Mouse (Mus musculus): ENCODE data around the gene Rab5if. TPM values are rescaled to one million over a fixed set of nuclear protein-coding genes. Genes with fewer than 3 reads are reported as not detected.
"Not testable (repeated sequence)": the region's sequence is repeated elsewhere in the genome, so short reads cannot be mapped to it uniquely, and the experiment has no call there.

The Rab5if gene
- polyA plus RNA-seq, 1 experiment: 10.3 TPM

GRCm38 (mm10) chr2:156894496-156895265 lies 31.8 kb downstream of the Rab5if start:
- peaks cover 2% of the 10 kb centered on the region; the same call in 1 of the 2 replicates for H3K27me3 ChIP-seq (ENCODE audit: control insufficient read depth)
- H3K4me1 ChIP-seq (ENCODE audit: control insufficient read depth): peaks cover 43% of the 10 kb centered on the region
- TF ChIP-seq TAL1 (IDR thresholded peaks at IDR 0.05; ENCODE audit: low read length) (no peak; the same call in 2 of the 3 replicates), GATA1 (IDR thresholded peaks at IDR 0.05; ENCODE audit: low read length) (no peak)
- H3K36me3 ChIP-seq (ENCODE audit: control insufficient read depth): no peaks in the 10 kb centered on the region
- H3K9me3 ChIP-seq (ENCODE audit: control insufficient read depth, low read length): no peaks in the 10 kb centered on the region
- H3K4me3 ChIP-seq (replicated peaks): no peak overlapping the region

DNA sequence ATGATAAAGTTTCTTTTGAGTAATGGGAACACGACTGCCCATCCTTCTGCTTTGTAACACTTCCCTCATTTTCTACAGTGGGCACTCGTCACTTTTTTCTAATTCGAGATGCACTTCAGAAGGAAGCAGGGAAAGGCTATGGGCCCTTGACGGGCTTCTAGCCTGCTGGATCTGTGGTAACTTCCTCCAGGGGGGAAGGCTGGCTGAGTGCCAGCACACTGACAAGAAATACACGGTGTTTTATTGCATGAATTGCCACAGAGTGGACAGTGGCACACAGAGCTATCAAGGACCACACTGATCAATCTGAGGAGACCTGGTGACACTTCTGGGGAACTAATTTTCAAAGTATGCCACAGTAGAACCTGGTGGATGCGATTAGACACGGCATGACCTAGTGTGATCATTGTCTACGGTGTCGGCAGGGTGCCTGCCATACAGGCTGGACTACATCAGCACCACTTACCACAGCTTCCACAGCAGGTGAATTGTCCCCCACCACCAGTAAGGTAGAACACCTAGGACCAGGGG lies 33.5 kb downstream of the Rab5if start:
- Histone ChIP-seq H3K4me3 (replicated peaks) (no peak overlapping the region), H3K9me3 (ENCODE audit: control insufficient read depth, low read length) (no peaks in the 10 kb centered on the region), H3K36me3 (ENCODE audit: control insufficient read depth) (no peaks in the 10 kb centered on the region), H3K27me3 (ENCODE audit: control insufficient read depth) (peaks cover 2% of the 10 kb centered on the region; the same call in 1 of the 2 replicates), H3K4me1 (ENCODE audit: control insufficient read depth) (peaks cover 43% of the 10 kb centered on the region)
- TF ChIP-seq TAL1 (IDR thresholded peaks at IDR 0.05; ENCODE audit: low read length) (no peak), GATA1 (IDR thresholded peaks at IDR 0.05; ENCODE audit: low read length) (no peak)

GRCm38 (mm10) chr2:156897034-156897433 lies 34.1 kb downstream of the Rab5if start:
- no peak overlapping the region for H3K4me3 ChIP-seq (replicated peaks)
- peaks cover 43% of the 10 kb centered on the region for H3K4me1 ChIP-seq (ENCODE audit: control insufficient read depth)
- no peak for TF ChIP-seq TAL1 (IDR thresholded peaks at IDR 0.05; ENCODE audit: low read length)
- TF ChIP-seq GATA1 (IDR thresholded peaks at IDR 0.05; ENCODE audit: low read length): no peak
- no peaks in the 10 kb centered on the region for H3K36me3 ChIP-seq (ENCODE audit: control insufficient read depth)
- H3K9me3 ChIP-seq (ENCODE audit: control insufficient read depth, low read length): no peaks in the 10 kb centered on the region
- peaks cover 2% of the 10 kb centered on the region; the same call in 1 of the 2 replicates for H3K27me3 ChIP-seq (ENCODE audit: control insufficient read depth)

- no peak for TF ChIP-seq GATA1 (IDR thresholded peaks at IDR 0.05; ENCODE audit: low read length)
- no peak for TF ChIP-seq TAL1 (IDR thresholded peaks at IDR 0.05; ENCODE audit: low read length)
- H3K27me3 ChIP-seq (ENCODE audit: control insufficient read depth): peaks cover 2% of the 10 kb centered on the region; the same call in 1 of the 2 replicates
- peaks cover 43% of the 10 kb centered on the region for H3K4me1 ChIP-seq (ENCODE audit: control insufficient read depth)
- H3K36me3 ChIP-seq (ENCODE audit: control insufficient read depth): no peaks in the 10 kb centered on the region
- no peaks in the 10 kb centered on the region for H3K9me3 ChIP-seq (ENCODE audit: control insufficient read depth, low read length)
- H3K4me3 ChIP-seq (replicated peaks): no peak overlapping the region
These were observed 35.4 kb downstream of the Rab5if start for GRCm38 (mm10) chr2:156898374-156898773.

- no peak; the same call in 1 of the 2 replicates for TF ChIP-seq GATA1 (IDR thresholded peaks at IDR 0.05; ENCODE audit: low read length)
- TF ChIP-seq TAL1 (IDR thresholded peaks at IDR 0.05; ENCODE audit: low read length): no peak
- peaks cover 41% of the 10 kb centered on the region for H3K4me1 ChIP-seq (ENCODE audit: control insufficient read depth)
- H3K27me3 ChIP-seq (ENCODE audit: control insufficient read depth): peaks cover 2% of the 10 kb centered on the region; the same call in 1 of the 2 replicates
- H3K4me3 ChIP-seq (replicated peaks): no peak overlapping the region
- H3K36me3 ChIP-seq (ENCODE audit: control insufficient read depth): no peaks in the 10 kb centered on the region
- H3K9me3 ChIP-seq (ENCODE audit: control insufficient read depth, low read length): no peaks in the 10 kb centered on the region
These were observed 36.3 kb downstream of the Rab5if start for GRCm38 (mm10) chr2:156899184-156899583.

- Histone ChIP-seq H3K36me3 (ENCODE audit: control insufficient read depth) (no peaks in the 10 kb centered on the region), H3K4me1 (ENCODE audit: control insufficient read depth) (peaks cover 32% of the 10 kb centered on the region), H3K27me3 (ENCODE audit: control insufficient read depth) (peaks cover 2% of the 10 kb centered on the region; the same call in 1 of the 2 replicates), H3K4me3 (replicated peaks) (no peak overlapping the region), H3K9me3 (ENCODE audit: control insufficient read depth, low read length) (no peaks in the 10 kb centered on the region)
- TF ChIP-seq GATA1 (IDR thresholded peaks at IDR 0.05; ENCODE audit: low read length) (no peak), TAL1 (IDR thresholded peaks at IDR 0.05; ENCODE audit: low read length) (no peak)
These were observed 38.4 kb downstream of the Rab5if start for GRCm38 (mm10) chr2:156901344-156901743.

- peaks cover 27% of the 10 kb centered on the region for H3K4me1 ChIP-seq (ENCODE audit: control insufficient read depth)
- TF ChIP-seq TAL1 (IDR thresholded peaks at IDR 0.05; ENCODE audit: low read length) (no peak), GATA1 (IDR thresholded peaks at IDR 0.05; ENCODE audit: low read length) (no peak)
- no peak overlapping the region for H3K4me3 ChIP-seq (replicated peaks)
- no peaks in the 10 kb centered on the region for H3K36me3 ChIP-seq (ENCODE audit: control insufficient read depth)
- H3K9me3 ChIP-seq (ENCODE audit: control insufficient read depth, low read length): no peaks in the 10 kb centered on the region
- peaks cover 2% of the 10 kb centered on the region; the same call in 1 of the 2 replicates for H3K27me3 ChIP-seq (ENCODE audit: control insufficient read depth)
These were observed 39.0 kb downstream of the Rab5if start for GRCm38 (mm10) chr2:156901883-156902282.

- H3K9me3 ChIP-seq (ENCODE audit: control insufficient read depth, low read length); H3K4me3 ChIP-seq (replicated peaks); H3K36me3 ChIP-seq (ENCODE audit: control insufficient read depth); H3K27me3 ChIP-seq (ENCODE audit: control insufficient read depth): not testable (repeated sequence)
- H3K4me1 ChIP-seq (ENCODE audit: control insufficient read depth): peaks cover 24% of the 10 kb centered on the region
These were observed 39.5 kb downstream of the Rab5if start for GRCm38 (mm10) chr2:156902411-156902810.

DNA sequence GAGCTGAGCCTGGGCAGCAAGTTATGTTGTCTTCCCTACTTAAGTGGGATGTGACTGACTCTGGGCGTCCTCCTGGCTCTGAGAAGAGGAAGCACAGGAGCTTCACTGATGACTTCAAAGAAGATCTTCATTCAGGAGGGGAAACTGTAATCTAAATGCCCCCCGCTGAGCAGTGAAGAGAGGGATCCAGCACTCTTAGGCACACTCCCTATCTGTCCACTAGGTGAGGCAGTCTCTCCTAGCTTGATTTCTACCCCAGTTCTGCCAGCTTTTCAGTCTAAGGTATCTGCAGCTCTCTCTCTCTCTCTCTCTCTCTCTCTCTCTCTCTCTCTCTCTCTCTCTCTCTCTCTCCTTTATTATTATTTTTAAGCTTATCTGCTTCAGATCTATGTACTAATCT lies 40.4 kb downstream of the Rab5if start:
- no peaks in the 10 kb centered on the region for H3K36me3 ChIP-seq (ENCODE audit: control insufficient read depth)
- no peaks in the 10 kb centered on the region for H3K9me3 ChIP-seq (ENCODE audit: control insufficient read depth, low read length)
- peaks cover 15% of the 10 kb centered on the region for H3K4me1 ChIP-seq (ENCODE audit: control insufficient read depth)

More for the DNA sequence above, 40.4 kb downstream of the Rab5if start:
- Histone ChIP-seq H3K27me3 (ENCODE audit: control insufficient read depth) (no peaks in the 10 kb centered on the region), H3K4me3 (replicated peaks) (no peak overlapping the region)
- TF ChIP-seq TAL1 (IDR thresholded peaks at IDR 0.05; ENCODE audit: low read length): no peak
- no peak for TF ChIP-seq GATA1 (IDR thresholded peaks at IDR 0.05; ENCODE audit: low read length)

Measured in erythroblast, embryonic 14.5 days (primary cell).